Mouse (Mus musculus) ovary, postnatal 14 days (tissue): Measurements from ENCODE around the gene Pitpnc1.

Experiments
- DNase-seq: peaks from one replicate; pipeline ENCODE4 v3.0.0; 2022; ENCODE audit warnings: low spot score

Gene Pitpnc1

GRCm38 (mm10) chr11:107441050-107441449 is 29.4 kb downstream of the Pitpnc1 start:
- no peak for DNase-seq

- no peak for DNase-seq
Measured at GRCm38 (mm10) chr11:107438140-107438539, 32.4 kb downstream of the Pitpnc1 start.

- DNase-seq, result no peak
Measured at GRCm38 (mm10) chr11:107437723-107438122, 32.8 kb downstream of the Pitpnc1 start.

GRCm38 (mm10) chr11:107435776-107436449 is 34.6 kb downstream of the Pitpnc1 start:
- no peak for DNase-seq

GRCm38 (mm10) chr11:107431197-107431965 is 39.1 kb downstream of the Pitpnc1 start:
- no peak for DNase-seq

- no peak for DNase-seq
Measured at GRCm38 (mm10) chr11:107428011-107428410, 42.5 kb downstream of the Pitpnc1 start.

GRCm38 (mm10) chr11:107424176-107424575 is 46.3 kb downstream of the Pitpnc1 start:
- DNase-seq, result no peak

- DNase-seq, result no peak
Measured at GRCm38 (mm10) chr11:107422356-107422754, 48.1 kb downstream of the Pitpnc1 start.

- no peak for DNase-seq
Measured at GRCm38 (mm10) chr11:107421751-107422355, 48.6 kb downstream of the Pitpnc1 start.

GRCm38 (mm10) chr11:107419925-107420324 is 50.6 kb downstream of the Pitpnc1 start:
- DNase-seq, result no peak

GRCm38 (mm10) chr11:107417041-107417583 is 53.4 kb downstream of the Pitpnc1 start:
- DNase-seq, result no peak

GRCm38 (mm10) chr11:107416561-107416926 is 54.0 kb downstream of the Pitpnc1 start:
- no peak for DNase-seq

GRCm38 (mm10) chr11:107415901-107416560 is 54.5 kb downstream of the Pitpnc1 start:
- DNase-seq, result no peak

GRCm38 (mm10) chr11:107414996-107415747 is 55.3 kb downstream of the Pitpnc1 start:
- DNase-seq, result no peak

- DNase-seq, result no peak
Measured at GRCm38 (mm10) chr11:107413251-107413655, 57.2 kb downstream of the Pitpnc1 start.

GRCm38 (mm10) chr11:107412128-107412527 is 58.4 kb downstream of the Pitpnc1 start:
- DNase-seq, result no peak

- DNase-seq, result no peak
Measured at GRCm38 (mm10) chr11:107411576-107411975, 58.9 kb downstream of the Pitpnc1 start.

- DNase-seq, result no peak
Measured at GRCm38 (mm10) chr11:107410804-107411203, 59.7 kb downstream of the Pitpnc1 start.

- no peak for DNase-seq
Measured at GRCm38 (mm10) chr11:107410090-107410732, 60.3 kb downstream of the Pitpnc1 start.

- DNase-seq, result no peak
Measured at GRCm38 (mm10) chr11:107408886-107409285, 61.6 kb downstream of the Pitpnc1 start.

GRCm38 (mm10) chr11:107407698-107408097 is 62.8 kb downstream of the Pitpnc1 start:
- DNase-seq, result no peak
